Mouse (Mus musculus) midbrain, postnatal 0 days (tissue): ENCODE results near the gene Uhrf1bp1. TPM values are rescaled to one million over a fixed set of nuclear protein-coding genes. Genes with fewer than 3 reads are reported as not detected.
A peak's percentile ranks its signal among the peaks of the same experiment; 100 is the strongest.

Experiments used
- ATAC-seq: fragments of 200-750 bp; cut with Nextera tagmentation; 2 replicates; pipeline ENCODE4 v1.8.0; 2017; ENCODE audit warnings: moderate number of reproducible peaks, mild to moderate bottlenecking, moderate TSS enrichment, moderate library complexity; ENCODE audit not compliant: low FRiP score
- DNase-seq: peaks from one replicate; pipeline ENCODE4 v3.0.0-alpha.2; 2015; ENCODE audit warnings: low spot score
- H3K27ac ChIP-seq: fragments of 300-500 bp; sonication (generic); 2 replicates; pipeline ENCODE4 v1.5.1; 2014; ENCODE audit warnings: low read depth, mild to moderate bottlenecking, low read length, mixed read lengths
- H3K27me3 ChIP-seq: fragments of 300-500 bp; sonication (generic); 2 replicates; pipeline ENCODE4 v1.6.1; 2014; ENCODE audit warnings: low read length, control low read depth, mixed read lengths; ENCODE audit not compliant: insufficient read depth
- H3K36me3 ChIP-seq: fragments of 300-500 bp; sonication (generic); 2 replicates; pipeline ENCODE4 v1.6.1; 2014; ENCODE audit warnings: low read length, control low read depth, mixed read lengths; ENCODE audit not compliant: insufficient read depth
- H3K4me1 ChIP-seq: fragments of 300-500 bp; sonication (generic); 2 replicates; pipeline ENCODE4 v1.6.1; 2014; ENCODE audit warnings: mild to moderate bottlenecking, control low read depth, antibody characterized with exemption, low read length, mixed read lengths; ENCODE audit not compliant: insufficient read depth
- H3K4me2 ChIP-seq: fragments of 300-500 bp; sonication (generic); 2 replicates; pipeline ENCODE4 v1.6.1; 2014; ENCODE audit warnings: low read depth, mild to moderate bottlenecking, low read length, mixed read lengths; ENCODE audit not compliant: poor library complexity, severe bottlenecking
- H3K4me3 ChIP-seq: fragments of 300-500 bp; sonication (generic); 2 replicates; pipeline ENCODE4 v1.5.1; 2014; ENCODE audit warnings: low read depth, mild to moderate bottlenecking, low read length, moderate library complexity
- H3K9ac ChIP-seq: fragments of 300-500 bp; sonication (generic); replicated peaks from 2 replicates; pipeline ENCODE4 v1.6.1; 2014; ENCODE audit warnings: mild to moderate bottlenecking, low read length, moderate library complexity, mixed read lengths; ENCODE audit not compliant: poor library complexity, severe bottlenecking
- H3K9me3 ChIP-seq: fragments of 300-500 bp; sonication (generic); 2 replicates; pipeline ENCODE4 v1.6.1; 2016; ENCODE audit warnings: low read length, control low read depth
- CTCF ChIP-seq: IDR thresholded peaks from 2 replicates; pipeline ENCODE4 v1.5.1; 2016; ENCODE audit warnings: antibody characterized with exemption, mild to moderate bottlenecking
- WGBS: fragments of 180-500 bp; shearing (Covaris S2); extraction: QIAGEN DNeasy Blood & Tissue Kit; methylation state at CpG from one replicate; pipeline ENCODE4 v1.1.7; 2014; 5-methylcytosine and 5-hydroxymethylcytosine counted together
- polyA plus RNA-seq: library from polyadenylated mRNA; unstranded; fragments of >200 nt; fragmentation: Nextera tagmentation; extraction: Ambion mirVana; gene quantifications from 2 replicates; pipeline ENCODE4 v1.2.1, GENCODE M21; 2015
- total RNA-seq: library from RNA; depleted of rRNA; stranded (reverse); fragments of >200 nt; gene quantifications from 2 replicates; pipeline ENCODE4 v1.2.3, GENCODE M21; 2014

The Uhrf1bp1 gene
- total and polyA plus RNA-seq, 2 experiments from 2014 or later, result 4.5 to 18.0 TPM

DNA sequence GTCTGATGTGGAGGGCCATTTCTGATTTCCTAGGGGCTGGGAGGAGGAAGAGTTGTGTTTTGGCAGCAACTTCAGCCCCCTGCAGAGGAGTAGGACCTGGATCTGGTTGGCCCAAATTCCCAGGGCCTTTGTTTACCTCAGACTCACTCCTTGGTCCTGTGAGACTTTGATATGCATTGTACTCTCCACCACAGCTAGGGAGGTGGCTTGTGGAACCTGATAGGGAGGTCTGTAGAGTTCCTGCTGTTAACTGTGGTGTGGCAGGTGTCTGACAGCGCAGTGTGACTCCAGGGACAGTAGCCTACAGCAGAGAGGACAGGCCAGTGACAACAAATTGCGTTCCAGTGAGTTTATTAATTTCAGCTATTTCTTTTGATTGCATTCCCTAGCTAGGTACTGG, 2.9 kb downstream of the Uhrf1bp1 start:
- Histone ChIP-seq H3K4me1 (peaks cover 15% of the 10 kb centered on the region), H3K9ac (0 out of 2 replicates have a peak overlapping the region, but pooled peaks have one; percentile 8), H3K9me3 (no peaks in the 10 kb centered on the region), H3K27ac (no peak overlapping the region), H3K27me3 (no peaks in the 10 kb centered on the region), H3K4me2 (no peak overlapping the region), H3K4me3 (no peak overlapping the region), H3K36me3 (no peaks in the 10 kb centered on the region; the same call in 1 of the 2 replicates)
- TF ChIP-seq CTCF, result no peak
- 49% methylated on average over 2 of the region's 2 CpGs for WGBS
- ATAC-seq (no peak), DNase-seq (no peak)

DNA sequence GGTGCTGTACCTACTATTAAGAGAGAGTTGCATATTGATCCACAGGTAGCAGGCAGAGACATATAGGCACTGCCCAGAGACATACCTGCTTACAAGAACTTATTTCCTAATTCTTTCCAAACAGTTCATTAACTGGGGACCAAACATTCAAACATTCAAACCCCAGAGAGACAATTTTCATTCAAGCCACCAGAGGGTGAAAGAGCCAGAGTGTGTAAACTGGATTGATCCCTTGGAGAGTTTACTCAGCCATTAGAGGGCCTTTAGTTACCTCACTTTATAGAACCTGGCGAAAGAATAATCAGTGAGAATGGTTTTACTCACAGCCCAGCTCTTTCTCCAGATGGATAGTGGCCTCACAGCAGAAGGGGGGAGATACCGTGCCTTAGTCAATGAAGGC, 9.2 kb downstream of the Uhrf1bp1 start:
- Histone ChIP-seq H3K9ac (no peak overlapping the region), H3K4me3 (no peak overlapping the region), H3K4me1 (no peaks in the 10 kb centered on the region), H3K4me2 (no peak overlapping the region), H3K9me3 (no peaks in the 10 kb centered on the region), H3K27me3 (no peaks in the 10 kb centered on the region), H3K27ac (no peak overlapping the region), H3K36me3 (no peaks in the 10 kb centered on the region)
- 80% methylated on average over 2 of the region's 2 CpGs for WGBS
- DNase-seq (no peak), ATAC-seq (no peak)
- peak; percentile 54 for TF ChIP-seq CTCF

DNA sequence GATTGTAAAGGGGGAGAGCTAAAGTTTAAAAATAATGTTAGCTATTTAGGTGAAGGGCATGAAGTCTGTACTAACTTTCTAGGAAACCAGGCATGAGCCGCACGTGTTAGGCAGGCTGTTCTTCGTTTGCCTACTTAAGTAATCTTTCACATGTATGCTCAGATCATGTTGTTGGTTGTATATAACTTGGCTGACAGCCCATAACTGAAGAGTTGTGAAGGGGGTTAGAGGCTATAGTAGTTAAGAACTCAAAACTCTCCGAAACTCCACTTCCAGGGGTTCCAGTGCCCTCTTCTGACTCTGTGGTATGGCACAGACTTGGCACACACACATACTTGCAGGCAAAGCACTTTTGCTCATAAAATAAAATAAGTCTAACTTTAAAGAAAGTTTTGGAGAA, 10.5 kb downstream of the Uhrf1bp1 start:
- no peaks in the 10 kb centered on the region for H3K9me3 ChIP-seq
- TF ChIP-seq CTCF, result no peak
- H3K36me3 ChIP-seq, result no peaks in the 10 kb centered on the region
- no peak overlapping the region for H3K27ac ChIP-seq
- 94% methylated on average over 4 of the region's 4 CpGs for WGBS
- no peak for ATAC-seq
- DNase-seq, result no peak
- H3K4me1 ChIP-seq, result no peaks in the 10 kb centered on the region
- H3K4me3 ChIP-seq, result no peak overlapping the region
- H3K9ac ChIP-seq, result no peak overlapping the region
- H3K4me2 ChIP-seq, result no peak overlapping the region
- no peaks in the 10 kb centered on the region for H3K27me3 ChIP-seq

DNA sequence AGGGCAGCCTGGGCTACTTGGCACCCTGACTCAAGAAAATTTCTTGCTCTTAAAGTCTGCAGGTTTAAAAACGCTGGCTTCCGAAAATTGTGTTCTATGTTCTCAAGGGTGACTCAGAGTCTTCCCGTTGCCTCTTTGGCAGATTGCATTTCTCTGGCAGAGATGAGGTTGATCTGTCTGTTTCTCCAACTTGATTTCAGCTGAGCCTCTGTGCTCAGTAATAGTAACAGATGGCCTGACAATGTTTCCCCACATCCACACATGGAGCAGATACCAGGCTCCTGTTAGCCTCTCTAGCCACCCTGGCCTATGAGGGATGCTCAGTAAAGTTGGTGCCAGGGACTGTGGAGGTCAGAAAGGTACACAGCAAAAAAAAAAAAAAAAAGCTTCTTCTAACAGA, 15.6 kb downstream of the Uhrf1bp1 start:
- Histone ChIP-seq H3K27me3 (no peaks in the 10 kb centered on the region), H3K36me3 (no peaks in the 10 kb centered on the region), H3K4me3 (no peak overlapping the region), H3K9me3 (no peaks in the 10 kb centered on the region), H3K9ac (no peak overlapping the region), H3K4me2 (no peak overlapping the region), H3K4me1 (no peaks in the 10 kb centered on the region), H3K27ac (no peak overlapping the region)
- DNase-seq (no peak), ATAC-seq (no peak)
- 91% methylated on average over 3 of the region's 3 CpGs for WGBS
- no peak for TF ChIP-seq CTCF

DNA sequence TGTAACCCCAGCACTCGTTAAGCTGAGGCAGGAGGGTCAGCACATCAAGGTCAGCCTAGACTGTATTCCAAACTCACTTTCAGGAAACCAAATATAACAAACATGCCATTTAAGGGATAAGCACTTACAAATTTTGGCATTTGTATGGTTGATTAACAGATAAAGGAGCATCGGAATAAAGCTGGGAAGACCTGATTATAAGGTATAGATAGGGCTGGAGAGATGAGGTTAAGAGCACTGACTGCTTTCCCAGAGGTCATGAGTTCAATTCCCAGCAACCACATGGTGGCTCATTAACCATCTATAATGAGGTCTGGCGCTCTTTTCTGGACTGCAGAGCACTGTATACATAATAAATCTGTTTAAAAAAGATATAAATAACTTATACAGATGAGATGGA, 17.3 kb downstream of the Uhrf1bp1 start:
- Histone ChIP-seq H3K36me3 (0 out of 2 replicates have a peak, but pooled peaks cover 4% of the 10 kb centered on the region), H3K4me1 (no peaks in the 10 kb centered on the region), H3K27me3 (no peaks in the 10 kb centered on the region), H3K4me2 (no peak overlapping the region), H3K9me3 (no peaks in the 10 kb centered on the region), H3K9ac (no peak overlapping the region), H3K27ac (no peak overlapping the region), H3K4me3 (no peak overlapping the region)
- no peak for ATAC-seq
- 84% methylated on average over 3 of the region's 3 CpGs for WGBS
- no peak for DNase-seq
- no peak for TF ChIP-seq CTCF

DNA sequence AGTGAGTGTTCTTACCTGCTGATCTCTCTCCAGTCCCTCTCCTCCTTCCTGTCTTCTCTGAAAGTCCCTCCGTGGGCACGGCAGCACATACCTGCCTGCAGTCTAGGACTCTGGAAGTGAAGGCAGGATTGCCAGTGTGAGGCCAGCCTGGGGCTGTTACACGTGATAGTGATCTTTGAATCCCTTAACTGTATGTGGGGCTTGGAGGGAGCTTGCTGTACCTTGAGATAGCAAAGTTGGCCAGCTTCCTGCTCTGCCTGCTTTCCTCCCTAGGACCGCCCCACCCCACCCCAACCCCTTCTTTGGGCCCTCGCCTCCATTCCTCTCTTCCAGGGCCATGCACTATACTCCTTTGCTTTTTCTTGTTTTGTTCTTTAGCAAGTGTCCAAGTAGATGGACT, 18.3 kb downstream of the Uhrf1bp1 start:
- no peaks in the 10 kb centered on the region for H3K4me1 ChIP-seq
- peaks cover 12% of the 10 kb centered on the region for H3K36me3 ChIP-seq
- H3K4me3 ChIP-seq, result no peak overlapping the region
- no peaks in the 10 kb centered on the region for H3K9me3 ChIP-seq
- 79% methylated on average over 5 of the region's 5 CpGs for WGBS
- TF ChIP-seq CTCF, result no peak
- no peak overlapping the region for H3K9ac ChIP-seq
- H3K27ac ChIP-seq, result no peak overlapping the region
- ATAC-seq, result no peak
- no peaks in the 10 kb centered on the region for H3K27me3 ChIP-seq
- H3K4me2 ChIP-seq, result no peak overlapping the region
- DNase-seq, result no peak
